Mouse (Mus musculus) cerebellum, adult 2 months (tissue): ENCODE measurements around the gene Calu. TPM values are rescaled to one million over a fixed set of nuclear protein-coding genes. Genes with fewer than 3 reads are reported as not detected.
A peak's percentile ranks its signal among the peaks of the same experiment; 100 is the strongest.
"Not testable (repeated sequence)": the region's sequence is repeated elsewhere in the genome, so short reads cannot be mapped to it uniquely, and the experiment has no call there.

Experiments
- DNase-seq, 2 experiments: peaks; one replicate each; pipeline ENCODE4 v3.0.0; 2021
- H3K27ac ChIP-seq: fragments of 200-500 bp; 2 replicates; pipeline ENCODE4 v1.5.1; 2012; ENCODE audit warnings: low read length, control low read depth, inconsistent platforms; ENCODE audit not compliant: insufficient read depth
- H3K27me3 ChIP-seq: fragments of 200-500 bp; 2 replicates; pipeline ENCODE4 v1.6.1; 2012; ENCODE audit warnings: inconsistent platforms, mild to moderate bottlenecking, low read length, moderate library complexity; ENCODE audit not compliant: control insufficient read depth, insufficient read depth
- H3K4me1 ChIP-seq: fragments of 200-500 bp; 2 replicates; pipeline ENCODE4 v1.6.1; 2011; ENCODE audit warnings: low read length; ENCODE audit not compliant: control insufficient read depth, insufficient read depth
- H3K4me3 ChIP-seq: fragments of 200-500 bp; replicated peaks from 2 replicates; pipeline ENCODE3; 2011; ENCODE audit warnings: mild to moderate bottlenecking, low read depth, low read length, control low read depth; ENCODE audit not compliant: insufficient read depth
- CTCF ChIP-seq: fragments of 200-500 bp; IDR thresholded peaks from 2 replicates; pipeline ENCODE4 v1.5.1; 2011; ENCODE audit warnings: low read depth, mild to moderate bottlenecking, control low read depth, low read length, moderate library complexity, borderline replicate concordance; ENCODE audit not compliant: insufficient read depth
- POLR2A ChIP-seq: fragments of 200-500 bp; IDR thresholded peaks from 2 replicates; pipeline ENCODE4 v1.6.1; 2011; ENCODE audit warnings: low read length, control low read depth, borderline replicate concordance; ENCODE audit not compliant: insufficient read depth
- WGBS: fragments of 180-500 bp; shearing (Covaris S2); methylation state at CpG from one replicate; pipeline ENCODE4 v1.1.7; 2018; 5-methylcytosine and 5-hydroxymethylcytosine counted together
- polyA plus RNA-seq: library from polyadenylated mRNA; depleted of rRNA; stranded (reverse); fragments of >200 nt; gene quantifications from 2 replicates; pipeline ENCODE4 v1.2.3, GENCODE M21; 2012

Gene Calu
- polyA plus RNA-seq, 1 experiment = 68.6 TPM

DNA sequence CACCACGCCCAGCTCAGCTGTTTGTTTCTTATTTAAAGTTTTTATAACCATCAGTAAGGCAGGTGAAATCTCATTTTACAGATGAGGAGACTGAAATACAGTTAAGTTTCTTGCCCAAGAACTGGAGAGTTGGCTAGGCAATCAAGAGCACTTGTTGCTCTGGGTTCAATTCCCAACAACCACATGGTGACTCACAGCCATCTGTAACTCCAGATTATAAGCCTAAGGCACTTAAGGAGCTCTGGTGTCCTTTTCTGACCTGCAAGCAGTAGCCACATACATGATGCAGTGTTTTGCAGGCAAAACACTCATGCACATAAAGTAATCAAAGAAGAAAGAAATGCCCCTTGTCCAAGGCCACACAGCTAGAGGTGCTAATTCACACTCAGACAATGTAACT, 17.4 kb downstream of the Calu start:
- no peak overlapping the region for H3K27ac ChIP-seq
- peaks cover 3% of the 10 kb centered on the region; the same call in 1 of the 2 replicates for H3K4me1 ChIP-seq
- TF ChIP-seq POLR2A (no peak), CTCF (no peak)
- no peak for DNase-seq
- WGBS = 100% methylated on average over 1 of the region's 1 CpGs
- no peak overlapping the region for H3K4me3 ChIP-seq
- H3K27me3 ChIP-seq = no peaks in the 10 kb centered on the region

DNA sequence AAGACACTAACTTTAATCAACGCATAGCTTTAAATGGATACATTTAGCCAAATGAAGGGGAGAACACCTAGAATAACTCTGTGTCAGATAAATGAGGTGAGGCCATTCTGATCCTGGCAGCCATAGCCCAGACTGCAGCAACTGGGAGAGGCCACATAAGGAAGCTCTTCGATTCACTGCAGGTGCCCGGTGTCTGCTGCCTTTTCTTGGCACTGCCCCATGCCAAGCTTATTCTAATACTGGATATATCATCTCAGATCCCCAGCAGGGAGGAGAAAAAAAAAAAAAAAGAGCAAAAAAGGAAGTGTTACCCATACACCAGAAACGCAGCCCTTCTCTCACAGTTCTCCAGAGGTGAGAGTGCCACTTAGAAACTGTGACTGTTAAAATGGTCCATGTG, 29.5 kb downstream of the Calu start:
- Histone ChIP-seq H3K27me3 (no peaks in the 10 kb centered on the region), H3K27ac (no peak overlapping the region), H3K4me1 (no peaks in the 10 kb centered on the region; the same call in 1 of the 2 replicates), H3K4me3 (no peak overlapping the region)
- peak in 1 of 2 experiments; percentile 60 for DNase-seq
- WGBS = 32% methylated on average over 4 of the region's 4 CpGs
- TF ChIP-seq POLR2A (no peak), CTCF (no peak)

DNA sequence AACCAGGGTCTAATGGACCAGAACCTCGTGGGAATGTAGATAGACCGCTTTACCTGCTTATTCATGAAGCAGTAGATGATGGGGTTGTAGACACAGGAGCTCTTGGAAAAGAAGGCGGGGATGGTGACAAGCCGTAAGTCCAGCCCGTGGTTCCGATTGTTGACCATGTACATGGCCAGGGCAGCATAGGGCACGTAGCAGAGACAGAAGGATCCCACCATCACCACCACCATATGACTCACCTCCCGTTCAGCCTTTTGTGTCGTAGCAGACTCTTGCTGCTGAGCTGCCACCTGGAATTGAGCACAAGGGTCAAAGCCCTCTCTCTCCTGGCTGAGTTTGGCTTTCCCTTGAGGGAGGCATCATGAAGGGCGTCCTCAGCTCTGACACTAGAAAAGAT, 30.8 kb downstream of the Calu start:
- no peak overlapping the region for H3K27ac ChIP-seq
- H3K27me3 ChIP-seq = no peaks in the 10 kb centered on the region
- DNase-seq = no peak
- no peaks in the 10 kb centered on the region; the same call in 1 of the 2 replicates for H3K4me1 ChIP-seq
- TF ChIP-seq POLR2A = no peak
- TF ChIP-seq CTCF = no peak
- 96% methylated on average over 10 of the region's 10 CpGs for WGBS
- H3K4me3 ChIP-seq = no peak overlapping the region

DNA sequence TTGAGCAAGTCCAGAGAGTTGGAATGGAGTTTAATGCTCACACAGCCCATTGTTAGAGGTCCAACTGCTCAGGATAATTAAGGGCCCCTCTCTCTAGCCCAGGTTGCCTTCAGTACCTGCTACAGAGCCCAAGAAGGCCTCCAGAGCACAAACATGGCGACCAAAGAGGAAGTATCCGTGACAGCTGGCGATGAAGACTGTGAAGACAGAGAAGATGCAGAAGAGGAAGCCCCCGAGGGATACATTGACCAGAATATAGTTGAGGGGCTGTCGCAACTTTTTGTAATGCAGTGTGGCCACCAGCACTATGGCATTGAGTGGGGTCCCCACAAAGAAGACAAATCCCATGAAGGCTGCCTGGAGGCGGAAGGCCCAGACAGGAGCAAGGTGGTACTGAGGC, 32.1 kb downstream of the Calu start:
- Histone ChIP-seq H3K4me3 (no peak overlapping the region), H3K4me1 (no peaks in the 10 kb centered on the region; the same call in 1 of the 2 replicates), H3K27ac (no peak overlapping the region), H3K27me3 (no peaks in the 10 kb centered on the region)
- 95% methylated on average over 6 of the region's 6 CpGs for WGBS
- DNase-seq = no peak
- TF ChIP-seq POLR2A = no peak
- TF ChIP-seq CTCF = no peak

DNA sequence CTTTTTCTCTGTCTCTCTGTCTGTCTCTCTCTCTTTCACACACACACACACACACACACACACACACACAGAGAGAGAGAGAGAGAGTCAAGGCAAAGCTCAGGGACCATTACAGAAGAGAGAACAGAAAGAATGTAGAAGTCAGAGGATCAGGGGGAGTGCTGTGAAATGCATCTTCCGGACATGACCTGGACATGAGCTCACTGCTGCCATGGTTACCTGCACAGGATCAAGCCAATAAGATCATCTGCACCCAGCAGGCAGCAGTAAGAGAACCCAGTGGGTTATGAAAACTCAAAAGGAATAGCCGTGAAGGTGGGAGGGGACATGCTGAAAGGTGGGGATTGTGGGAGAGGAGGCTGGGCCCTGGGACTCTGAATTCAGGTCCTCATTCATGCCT, 34.6 kb downstream of the Calu start:
- Histone ChIP-seq H3K4me3 (no peak overlapping the region), H3K27me3 (no peaks in the 10 kb centered on the region)
- WGBS = 41% methylated on average over 2 of the region's 2 CpGs

DNA sequence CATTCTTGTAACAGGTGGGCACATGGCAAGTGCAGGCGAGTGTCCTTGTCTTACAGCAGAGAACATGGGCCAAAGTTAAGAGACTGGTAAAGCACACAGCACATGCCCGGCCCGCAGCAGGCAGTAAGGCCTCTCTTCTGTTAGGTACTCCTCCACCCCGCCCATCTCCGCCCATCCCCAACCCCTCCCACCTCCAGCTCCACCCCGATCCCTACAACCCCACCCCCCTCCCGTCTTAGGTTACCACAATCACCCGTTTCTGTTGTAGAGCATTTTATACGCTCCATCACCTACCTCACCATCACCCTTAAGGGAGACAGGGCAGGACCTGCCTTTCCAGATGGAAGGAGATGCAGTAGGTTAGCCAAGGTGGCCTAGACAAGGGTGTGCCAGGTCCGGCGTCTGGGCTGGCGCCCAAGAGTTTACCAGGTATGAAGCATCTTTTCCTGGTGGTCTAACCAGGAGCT, 40.2 kb downstream of the Calu start, which contains the start of gene Opn1sw:
Opn1sw (minus strand) TSS at position 417 of the 467 bp plus-strand sequence.
- H3K27me3 ChIP-seq = no peaks in the 10 kb centered on the region
- H3K4me3 ChIP-seq = no peak within 1 kb of the TSS
- 6% methylated on average over 12 of the region's 12 CpGs for WGBS
- peak in 1 of 2 experiments; percentile 17 for DNase-seq
- peaks cover 4% of the 10 kb centered on the region; the same call in 1 of the 2 replicates for H3K4me1 ChIP-seq
- TF ChIP-seq POLR2A (no peak), CTCF (no peak)
- H3K27ac ChIP-seq = no peak within 1 kb of the TSS

More for the DNA sequence above, 34.6 kb downstream of the Calu start:
- TF ChIP-seq POLR2A (no peak), CTCF (no peak)
- H3K27ac ChIP-seq = no peak overlapping the region
- H3K4me1 ChIP-seq = no peaks in the 10 kb centered on the region; the same call in 1 of the 2 replicates
- DNase-seq = no peak

DNA sequence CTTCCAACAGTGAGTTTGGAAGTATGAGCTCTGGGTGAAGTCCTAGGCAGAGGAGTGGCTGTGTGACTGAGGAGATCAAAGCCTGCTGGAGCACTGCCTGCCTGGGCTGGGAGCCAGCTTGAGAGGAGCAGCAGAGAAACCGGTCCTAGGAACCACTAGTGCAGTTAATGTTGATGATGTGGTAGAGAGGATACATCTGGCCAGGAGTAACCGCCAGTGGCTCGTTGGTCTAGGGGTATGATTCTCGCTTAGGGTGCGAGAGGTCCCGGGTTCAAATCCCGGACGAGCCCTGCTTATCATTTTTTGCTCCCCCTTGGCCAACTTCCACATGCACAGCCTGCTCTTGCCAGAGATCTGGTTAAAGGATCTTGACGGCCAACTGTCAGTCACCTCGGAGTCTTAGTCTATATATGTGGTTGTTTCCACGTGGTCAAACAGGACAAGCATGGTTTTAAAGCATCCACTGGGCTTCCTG, 40.8 kb downstream of the Calu start:
- TF ChIP-seq CTCF (no peak), POLR2A (no peak)
- H3K4me1 ChIP-seq = peaks cover 4% of the 10 kb centered on the region; the same call in 1 of the 2 replicates
- WGBS = 3% methylated on average over 11 of the region's 11 CpGs
- H3K27ac ChIP-seq = no peak overlapping the region
- no peak overlapping the region for H3K4me3 ChIP-seq
- peak; percentile 88 to 90 for DNase-seq
- no peaks in the 10 kb centered on the region for H3K27me3 ChIP-seq

DNA sequence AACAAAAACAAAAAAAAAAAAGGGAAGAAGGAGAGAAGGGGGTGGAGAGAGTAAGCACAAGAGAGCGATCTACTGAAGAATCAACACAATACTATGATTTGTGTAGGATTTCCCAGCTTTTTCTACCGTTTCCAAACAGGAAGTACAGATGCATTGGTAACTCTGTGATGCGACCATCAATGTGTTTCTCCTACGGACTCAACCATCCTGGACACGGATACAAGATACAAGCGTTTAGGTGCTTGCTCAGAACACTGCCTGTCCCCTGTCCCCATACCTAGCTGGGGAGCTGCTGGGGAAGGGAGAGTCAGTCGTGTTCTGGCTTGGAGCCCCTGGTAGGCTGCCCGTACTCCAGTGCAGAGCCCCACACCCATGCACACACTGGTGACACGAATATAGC, 41.6 kb downstream of the Calu start:
- DNase-seq = no peak
- no peak overlapping the region for H3K4me3 ChIP-seq
- H3K4me1 ChIP-seq = peaks cover 4% of the 10 kb centered on the region; the same call in 1 of the 2 replicates
- 63% methylated on average over 9 of the region's 9 CpGs for WGBS
- H3K27me3 ChIP-seq = no peaks in the 10 kb centered on the region
- no peak overlapping the region for H3K27ac ChIP-seq
- TF ChIP-seq POLR2A = no peak
- TF ChIP-seq CTCF = no peak

DNA sequence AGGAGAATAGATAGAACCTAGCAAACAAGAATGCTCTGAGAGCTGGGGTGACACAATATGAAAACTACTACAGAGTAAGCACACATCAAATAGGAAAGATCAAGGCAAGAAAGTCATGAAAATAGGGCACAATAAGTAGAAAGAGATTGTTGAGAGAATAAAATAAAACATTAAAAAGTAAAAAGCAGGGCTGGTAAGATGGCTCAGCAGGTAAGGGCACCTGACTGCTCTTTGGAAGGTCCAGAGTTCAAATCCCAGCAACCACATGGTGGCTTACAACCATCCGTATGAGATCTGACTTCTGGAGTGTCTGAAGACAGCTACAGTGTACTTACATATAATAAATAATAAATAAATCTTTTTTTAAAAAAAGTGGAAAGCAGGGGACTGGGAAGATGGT, 42.6 kb downstream of the Calu start:
- not testable (repeated sequence) for H3K27ac ChIP-seq, H3K27me3 ChIP-seq, DNase-seq, H3K4me1 ChIP-seq, H3K4me3 ChIP-seq
- 94% methylated on average over 1 of the region's 1 CpGs for WGBS

DNA sequence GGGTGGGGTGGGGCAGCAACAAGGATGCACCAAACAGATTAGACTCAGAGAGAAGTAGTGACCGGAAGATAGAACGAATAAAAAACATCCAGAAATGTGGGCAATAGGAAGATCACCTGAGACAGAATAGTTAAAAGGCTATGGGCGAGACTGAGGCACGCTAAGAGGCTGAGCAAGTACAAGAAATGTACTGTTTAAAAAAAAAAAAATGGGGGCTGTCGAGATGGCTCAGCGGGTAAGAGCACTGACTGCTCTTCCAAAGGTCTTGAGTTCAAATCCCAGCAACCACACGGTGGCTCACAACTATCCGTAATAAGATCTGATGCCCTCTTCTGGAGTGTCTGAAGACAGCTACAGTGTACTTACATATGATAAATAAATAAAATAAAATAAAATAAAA, 43.4 kb downstream of the Calu start:
- H3K27ac ChIP-seq, H3K4me1 ChIP-seq, DNase-seq, H3K4me3 ChIP-seq, H3K27me3 ChIP-seq: not testable (repeated sequence)
- WGBS = 80% methylated on average over 8 of the region's 8 CpGs
